Mouse (Mus musculus) intestine, embryonic 16.5 days (tissue): ENCODE results near the gene Osbp2. TPM values are rescaled to one million over a fixed set of nuclear protein-coding genes. Genes with fewer than 3 reads are reported as not detected.
A peak's percentile ranks its signal among the peaks of the same experiment; 100 is the strongest.

Experiments used
- ATAC-seq: fragments of 200-750 bp; cut with Nextera tagmentation; 2 replicates; pipeline ENCODE4 v1.8.0; 2017; ENCODE audit warnings: moderate TSS enrichment, moderate library complexity
- H3K27ac ChIP-seq: fragments of 300-500 bp; sonication (generic); 2 replicates; pipeline ENCODE4 v1.5.1; 2014; ENCODE audit warnings: mild to moderate bottlenecking, low read length
- H3K27me3 ChIP-seq: fragments of 300-500 bp; sonication (generic); replicated peaks from 2 replicates; pipeline ENCODE4 v1.6.1; 2014; ENCODE audit warnings: low read length, control low read depth, mixed read lengths; ENCODE audit not compliant: control insufficient read depth, insufficient read depth
- H3K36me3 ChIP-seq: fragments of 300-500 bp; sonication (generic); 2 replicates; pipeline ENCODE4 v1.6.1; 2014; ENCODE audit warnings: low read length, control low read depth; ENCODE audit not compliant: control insufficient read depth, insufficient read depth
- H3K4me1 ChIP-seq: fragments of 300-500 bp; sonication (generic); 2 replicates; pipeline ENCODE4 v1.6.1; 2014; ENCODE audit warnings: low read length, control low read depth, mixed read lengths; ENCODE audit not compliant: control insufficient read depth, insufficient read depth
- H3K4me2 ChIP-seq: fragments of 300-500 bp; sonication (generic); 2 replicates; pipeline ENCODE4 v1.6.1; 2014; ENCODE audit warnings: low read depth, low read length, control low read depth
- H3K4me3 ChIP-seq: fragments of 300-500 bp; sonication (generic); 2 replicates; pipeline ENCODE4 v1.5.1; 2014; ENCODE audit warnings: mild to moderate bottlenecking, low read length
- H3K9ac ChIP-seq: fragments of 300-500 bp; sonication (generic); 2 replicates; pipeline ENCODE4 v1.6.1; 2014; ENCODE audit warnings: low read depth, low read length
- H3K9me3 ChIP-seq: fragments of 300-500 bp; sonication (generic); 2 replicates; pipeline ENCODE4 v1.6.1; 2016; ENCODE audit warnings: low read length, control low read depth; ENCODE audit not compliant: control insufficient read depth
- WGBS: fragments of 180-500 bp; shearing (Covaris S2); extraction: QIAGEN DNeasy Blood & Tissue Kit; methylation state at CpG from one replicate; pipeline ENCODE4 v1.1.7; 2014; 5-methylcytosine and 5-hydroxymethylcytosine counted together
- polyA plus RNA-seq: library from polyadenylated mRNA; unstranded; fragments of >200 nt; fragmentation: Nextera tagmentation; extraction: Ambion mirVana; gene quantifications from 2 replicates; pipeline ENCODE4 v1.2.1, GENCODE M21; 2015

Osbp2 gene
- polyA plus RNA-seq, 1 experiment from 2014 or later = 0.45 TPM

DNA sequence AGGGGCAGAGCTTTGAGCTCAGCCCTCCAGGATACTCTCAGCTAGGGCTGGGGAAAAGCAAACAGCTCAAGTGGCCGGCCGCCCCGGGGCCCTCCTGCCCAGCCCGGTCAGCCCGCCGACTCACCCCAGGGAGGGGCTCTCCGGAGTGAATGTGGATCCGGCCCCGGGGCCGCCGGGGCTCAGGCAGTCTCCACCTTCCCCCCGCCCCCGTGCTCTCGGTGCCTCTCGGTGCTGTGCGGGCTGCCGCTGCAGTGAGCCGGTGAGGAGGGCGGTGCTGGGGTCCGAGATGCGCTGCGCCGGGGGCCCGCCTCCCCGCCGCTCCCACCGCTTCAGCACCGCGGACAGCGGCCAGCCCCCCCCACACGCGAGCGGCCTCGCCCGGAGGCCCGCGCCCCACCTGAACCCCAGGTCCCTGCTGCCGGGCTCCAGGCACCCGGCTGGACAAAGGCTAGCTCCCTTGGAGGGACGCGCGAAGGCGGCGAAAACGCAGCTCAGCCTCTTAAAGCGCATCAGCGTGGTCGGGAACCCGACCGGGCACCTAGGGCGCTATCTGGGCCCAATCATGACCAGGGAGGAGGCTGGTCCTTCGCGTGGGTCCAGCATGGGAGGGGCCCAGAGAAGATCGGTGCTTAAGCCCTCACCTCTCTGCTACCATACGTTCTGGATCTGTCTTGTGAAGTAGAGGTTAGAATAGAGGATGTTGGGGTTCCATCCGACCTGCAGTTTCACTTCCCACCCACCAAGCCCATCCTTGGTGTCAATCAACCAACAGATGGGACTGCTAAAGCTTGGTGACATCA is 89.0 kb downstream of the Osbp2 start:
- peaks cover 32% of the 10 kb centered on the region for H3K27me3 ChIP-seq
- peaks cover 7% of the 10 kb centered on the region; the same call in 1 of the 2 replicates for H3K4me1 ChIP-seq
- peak; percentile 56 for ATAC-seq
- H3K36me3 ChIP-seq = no peaks in the 10 kb centered on the region
- H3K4me3 ChIP-seq = peak overlapping the region; percentile 32
- peak overlapping the region; percentile 53 for H3K4me2 ChIP-seq
- WGBS = 1% methylated on average over 55 of the region's 56 CpGs
- H3K9ac ChIP-seq = no peak overlapping the region
- H3K27ac ChIP-seq = no peak overlapping the region
- H3K9me3 ChIP-seq = no peaks in the 10 kb centered on the region

GRCm38 (mm10) chr11:3773782-3774462 is 89.8 kb downstream of the Osbp2 start:
- H3K9me3 ChIP-seq = no peaks in the 10 kb centered on the region
- H3K27me3 ChIP-seq = peaks cover 32% of the 10 kb centered on the region
- H3K27ac ChIP-seq = no peak overlapping the region
- 40% methylated on average over 6 of the region's 6 CpGs for WGBS
- no peak for ATAC-seq
- H3K4me2 ChIP-seq = peak overlapping the region; percentile 53
- H3K4me1 ChIP-seq = peaks cover 7% of the 10 kb centered on the region; the same call in 1 of the 2 replicates
- H3K9ac ChIP-seq = no peak overlapping the region
- H3K36me3 ChIP-seq = no peaks in the 10 kb centered on the region
- H3K4me3 ChIP-seq = peak overlapping the region; percentile 32

DNA sequence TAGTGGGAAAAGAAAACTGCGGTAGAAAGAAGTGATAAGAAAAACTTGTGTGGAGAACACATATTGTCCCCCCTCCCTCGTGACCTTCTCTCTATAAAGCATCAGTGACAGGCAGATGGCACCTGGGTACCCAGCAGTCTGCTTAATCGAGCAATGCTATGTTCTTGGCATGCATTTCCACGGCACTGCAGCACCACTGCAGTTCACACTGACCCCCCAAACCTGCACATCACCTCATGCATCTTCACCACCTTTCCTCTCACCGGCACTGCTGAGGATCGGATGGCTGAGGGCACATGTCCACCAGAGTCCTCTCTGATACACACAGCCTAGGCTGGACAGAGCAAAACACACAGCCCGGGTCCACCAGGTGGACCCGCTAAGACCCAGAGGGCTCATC is 90.6 kb downstream of the Osbp2 start:
- Histone ChIP-seq H3K36me3 (no peaks in the 10 kb centered on the region), H3K4me2 (no peak overlapping the region), H3K9me3 (no peaks in the 10 kb centered on the region), H3K27ac (no peak overlapping the region), H3K9ac (no peak overlapping the region), H3K4me1 (peaks cover 7% of the 10 kb centered on the region; the same call in 1 of the 2 replicates), H3K4me3 (no peak overlapping the region), H3K27me3 (peaks cover 32% of the 10 kb centered on the region)
- ATAC-seq = no peak
- WGBS = 78% methylated on average over 8 of the region's 8 CpGs

DNA sequence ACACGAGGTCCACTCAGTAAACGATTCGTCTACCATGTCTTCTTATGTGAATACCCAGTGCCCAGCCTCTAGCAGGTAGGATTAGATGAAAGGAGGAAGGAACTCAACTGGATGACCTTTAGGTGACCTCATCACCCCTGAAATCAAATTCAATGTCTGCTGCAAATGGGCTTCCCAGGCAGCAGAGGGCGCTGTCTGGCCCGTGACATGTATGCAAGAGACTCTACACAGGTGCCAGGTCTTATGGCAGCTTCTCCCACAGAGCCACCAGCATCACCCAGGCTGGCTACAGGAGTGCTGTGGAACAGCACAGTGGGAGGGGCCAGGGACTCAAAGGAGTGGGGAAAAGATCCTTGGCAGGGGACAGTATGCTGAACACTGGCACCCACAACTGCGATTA is 92.4 kb downstream of the Osbp2 start:
- no peak overlapping the region for H3K4me2 ChIP-seq
- H3K9me3 ChIP-seq = no peaks in the 10 kb centered on the region
- H3K4me3 ChIP-seq = no peak overlapping the region
- no peak for ATAC-seq
- H3K27me3 ChIP-seq = peaks cover 32% of the 10 kb centered on the region
- peaks cover 7% of the 10 kb centered on the region; the same call in 1 of the 2 replicates for H3K4me1 ChIP-seq
- no peak overlapping the region for H3K27ac ChIP-seq
- H3K36me3 ChIP-seq = no peaks in the 10 kb centered on the region
- WGBS = 49% methylated on average over 6 of the region's 6 CpGs
- H3K9ac ChIP-seq = no peak overlapping the region

GRCm38 (mm10) chr11:3767830-3768229 is 95.9 kb downstream of the Osbp2 start:
- 84% methylated on average over 5 of the region's 5 CpGs for WGBS
- no peaks in the 10 kb centered on the region for H3K36me3 ChIP-seq
- no peak overlapping the region for H3K9ac ChIP-seq
- no peak for ATAC-seq
- no peaks in the 10 kb centered on the region for H3K9me3 ChIP-seq
- H3K4me3 ChIP-seq = no peak overlapping the region
- H3K4me2 ChIP-seq = no peak overlapping the region
- no peak overlapping the region for H3K27ac ChIP-seq
- peaks cover 13% of the 10 kb centered on the region for H3K27me3 ChIP-seq
- no peaks in the 10 kb centered on the region for H3K4me1 ChIP-seq

DNA sequence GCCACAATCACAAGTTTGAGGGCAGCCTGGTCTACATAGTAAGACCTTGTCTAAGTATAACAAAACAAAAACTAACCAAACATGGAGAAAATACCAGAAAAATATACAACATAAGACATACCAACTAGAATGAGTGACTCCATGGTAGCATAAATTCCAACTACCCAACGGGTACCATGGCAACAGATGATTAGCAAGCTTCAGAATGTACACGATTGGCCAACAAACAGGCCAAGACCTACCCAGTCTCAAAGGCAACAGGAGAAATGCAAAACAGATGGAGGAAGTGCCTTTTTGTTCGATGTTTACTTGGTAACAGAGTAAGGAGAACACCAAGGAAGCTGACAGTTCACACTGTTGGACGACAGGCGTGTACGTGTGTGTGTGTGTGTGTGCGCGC is 96.7 kb downstream of the Osbp2 start:
- Histone ChIP-seq H3K27ac (no peak overlapping the region), H3K9ac (no peak overlapping the region), H3K4me1 (peaks cover 4% of the 10 kb centered on the region; the same call in 1 of the 2 replicates), H3K9me3 (no peaks in the 10 kb centered on the region), H3K4me2 (no peak overlapping the region), H3K36me3 (no peaks in the 10 kb centered on the region), H3K4me3 (no peak overlapping the region), H3K27me3 (peaks cover 22% of the 10 kb centered on the region)
- WGBS = 84% methylated on average over 8 of the region's 8 CpGs
- ATAC-seq = no peak

DNA sequence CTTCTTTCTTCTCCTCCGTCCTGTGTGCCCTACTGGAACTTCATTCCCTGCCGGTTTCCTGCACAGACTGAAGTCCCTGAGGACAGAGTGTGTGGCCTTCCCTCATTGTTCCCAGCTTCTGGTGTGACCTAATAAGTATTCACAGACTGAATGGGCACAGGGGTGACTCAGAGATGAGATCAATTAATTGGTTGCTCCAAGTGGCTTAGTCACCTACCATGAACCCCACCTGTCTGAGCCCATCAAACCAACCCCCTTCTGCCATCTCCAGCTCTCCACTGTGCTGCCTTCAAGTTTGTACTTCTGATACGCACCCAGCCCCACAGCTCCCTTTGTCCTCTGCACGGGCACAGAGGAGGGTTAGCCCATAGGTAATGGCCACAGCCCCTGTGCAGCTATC is 99.4 kb downstream of the Osbp2 start:
- peaks cover 8% of the 10 kb centered on the region; the same call in 1 of the 2 replicates for H3K4me1 ChIP-seq
- H3K4me2 ChIP-seq = no peak overlapping the region
- no peak overlapping the region for H3K9ac ChIP-seq
- H3K27ac ChIP-seq = no peak overlapping the region
- no peak for ATAC-seq
- H3K36me3 ChIP-seq = no peaks in the 10 kb centered on the region
- no peaks in the 10 kb centered on the region for H3K9me3 ChIP-seq
- 59% methylated on average over 4 of the region's 4 CpGs for WGBS
- H3K27me3 ChIP-seq = peaks cover 35% of the 10 kb centered on the region
- H3K4me3 ChIP-seq = no peak overlapping the region

GRCm38 (mm10) chr11:3761775-3762501 is 101.8 kb downstream of the Osbp2 start:
- H3K27me3 ChIP-seq = peaks cover 35% of the 10 kb centered on the region
- H3K9ac ChIP-seq = peak overlapping the region; percentile 62
- peak overlapping the region; percentile 83 for H3K4me2 ChIP-seq
- H3K9me3 ChIP-seq = no peaks in the 10 kb centered on the region
- under 1% methylated on average over 89 of the region's 90 CpGs for WGBS
- H3K27ac ChIP-seq = no peak overlapping the region
- ATAC-seq = peak; percentile 64
- H3K4me3 ChIP-seq = peak overlapping the region; percentile 60
- H3K36me3 ChIP-seq = no peaks in the 10 kb centered on the region
- peaks cover 8% of the 10 kb centered on the region; the same call in 1 of the 2 replicates for H3K4me1 ChIP-seq

DNA sequence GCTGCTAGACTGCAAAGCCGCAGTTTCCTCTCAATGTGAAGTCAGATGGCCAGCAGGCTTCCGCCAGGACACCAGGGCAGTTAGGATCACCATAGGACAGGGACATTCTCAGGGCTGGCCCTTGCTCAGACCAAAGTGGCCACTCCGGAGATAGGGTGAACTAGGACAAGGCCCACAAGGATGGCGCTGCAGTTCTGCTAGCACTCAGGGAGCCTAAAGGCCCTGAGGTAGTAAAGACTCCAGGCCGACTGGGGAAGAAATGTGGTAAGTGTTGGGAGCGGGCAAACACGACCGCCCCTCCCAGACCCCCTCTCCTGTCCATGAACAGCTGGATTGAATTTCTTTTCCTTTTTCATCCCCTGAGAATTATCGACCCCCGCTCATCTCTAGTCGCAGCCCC is 102.4 kb downstream of the Osbp2 start:
- Histone ChIP-seq H3K36me3 (no peaks in the 10 kb centered on the region), H3K9me3 (no peaks in the 10 kb centered on the region), H3K27me3 (peaks cover 35% of the 10 kb centered on the region), H3K27ac (no peak overlapping the region), H3K4me2 (peak overlapping the region; percentile 83), H3K9ac (peak overlapping the region; percentile 62), H3K4me1 (peaks cover 8% of the 10 kb centered on the region; the same call in 1 of the 2 replicates), H3K4me3 (peak overlapping the region; percentile 60)
- 14% methylated on average over 11 of the region's 11 CpGs for WGBS
- no peak for ATAC-seq
